Mouse (Mus musculus) C2C12 (cell line): ENCODE results near the gene Rnf17. TPM values are rescaled to one million over a fixed set of nuclear protein-coding genes. Genes with fewer than 3 reads are reported as not detected.

Source experiments
- H3K27me3 ChIP-seq: one replicate; pipeline ENCODE4 v1.6.1; 2011; ENCODE audit not compliant: control insufficient read depth, insufficient read depth, insufficient read length
- H3K36me3 ChIP-seq: one replicate; pipeline ENCODE4 v1.6.1; 2011; ENCODE audit not compliant: control insufficient read depth, insufficient read depth
- H3K4me3 ChIP-seq: one replicate; pipeline ENCODE4 v1.5.1; 2011; ENCODE audit warnings: mild to moderate bottlenecking, control low read depth; ENCODE audit not compliant: poor library complexity, insufficient read depth, severe bottlenecking
- H3K79me2 ChIP-seq: one replicate; pipeline ENCODE4 v1.6.1; 2011; ENCODE audit not compliant: control insufficient read depth, insufficient read depth
- H3K79me3 ChIP-seq: one replicate; pipeline ENCODE4 v1.6.1; 2011; ENCODE audit warnings: low read depth, control low read depth
- H3ac ChIP-seq: one replicate; pipeline ENCODE3; 2011; ENCODE audit warnings: low read depth; ENCODE audit not compliant: control insufficient read depth, insufficient read length
- CEBPB ChIP-seq: IDR thresholded peaks from one replicate; pipeline ENCODE4 v1.6.1; 2011; ENCODE audit warnings: low read depth, mild to moderate bottlenecking, control low read depth, moderate library complexity
- CTCF ChIP-seq: IDR thresholded peaks from one replicate; pipeline ENCODE4 v1.5.1; 2011; ENCODE audit not compliant: control insufficient read depth, insufficient read depth, insufficient read length
- FOSL1 ChIP-seq: IDR thresholded peaks from one replicate; pipeline ENCODE4 v1.8.0; 2011; ENCODE audit warnings: mild to moderate bottlenecking, low read length; ENCODE audit not compliant: poor library complexity, insufficient read depth, severe bottlenecking
- MAX ChIP-seq: IDR thresholded peaks from one replicate; pipeline ENCODE4 v1.6.1; 2011; ENCODE audit warnings: mild to moderate bottlenecking, control low read depth
- MYOD1 ChIP-seq: IDR thresholded peaks from one replicate; pipeline ENCODE4 v1.6.1; 2011; ENCODE audit warnings: low read depth; ENCODE audit not compliant: control insufficient read depth, insufficient read length
- MYOG ChIP-seq: IDR thresholded peaks from one replicate; pipeline ENCODE4 v1.6.1; 2011; ENCODE audit not compliant: control insufficient read depth, insufficient read length; ENCODE audit errors: extremely low read depth
- USF1 ChIP-seq: IDR thresholded peaks from one replicate; pipeline ENCODE4 v1.6.1; 2011; ENCODE audit warnings: low read depth, mild to moderate bottlenecking, control low read depth, moderate library complexity
- polyA plus RNA-seq: library from polyadenylated mRNA; unstranded; fragments of >200 nt; fragmentation: generic; extraction: Trizol; gene quantifications from one replicate; pipeline ENCODE4 v1.2.1, GENCODE M21; 2012; ENCODE audit warnings: missing spikeins

The Rnf17 gene
- polyA plus RNA-seq, 1 experiment, result not detected

- no peak within 1 kb of the TSS for H3K4me3 ChIP-seq
- no peak within 1 kb of the TSS for H3ac ChIP-seq
- no peaks in the 10 kb centered on the region for H3K36me3 ChIP-seq
- peaks cover 24% of the 10 kb centered on the region for H3K27me3 ChIP-seq
- H3K79me2 ChIP-seq, result no peaks in the 10 kb centered on the region
- TF ChIP-seq CEBPB (no peak), MAX (no peak)
- H3K79me3 ChIP-seq, result no peaks in the 10 kb centered on the region
Observed at GRCm38 (mm10) chr14:56364711-56365237, 37.6 kb upstream of the Rnf17 start, which contains the start of gene Atp12a. Gene Atp12a, plus strand, starts transcription at chr14:56365068.

GRCm38 (mm10) chr14:56365292-56365691 lies 37.1 kb upstream of the Rnf17 start:
- no peaks in the 10 kb centered on the region for H3K79me2 ChIP-seq
- TF ChIP-seq USF1 (no peak), MYOG (no peak), MAX (no peak), FOSL1 (no peak), CEBPB (no peak), MYOD1 (no peak), CTCF (no peak)
- H3ac ChIP-seq, result no peak overlapping the region
- no peak overlapping the region for H3K4me3 ChIP-seq
- H3K27me3 ChIP-seq, result peaks cover 21% of the 10 kb centered on the region
- H3K36me3 ChIP-seq, result no peaks in the 10 kb centered on the region
- H3K79me3 ChIP-seq, result no peaks in the 10 kb centered on the region

GRCm38 (mm10) chr14:56366712-56367111 lies 35.7 kb upstream of the Rnf17 start:
- Histone ChIP-seq H3ac (no peak overlapping the region), H3K79me3 (no peaks in the 10 kb centered on the region), H3K36me3 (no peaks in the 10 kb centered on the region), H3K79me2 (no peaks in the 10 kb centered on the region), H3K4me3 (no peak overlapping the region), H3K27me3 (peaks cover 25% of the 10 kb centered on the region)
- TF ChIP-seq MYOG, result no peak
- no peak for TF ChIP-seq CTCF
- no peak for TF ChIP-seq MYOD1
- TF ChIP-seq CEBPB, result no peak
- TF ChIP-seq MAX, result no peak
- no peak for TF ChIP-seq USF1

DNA sequence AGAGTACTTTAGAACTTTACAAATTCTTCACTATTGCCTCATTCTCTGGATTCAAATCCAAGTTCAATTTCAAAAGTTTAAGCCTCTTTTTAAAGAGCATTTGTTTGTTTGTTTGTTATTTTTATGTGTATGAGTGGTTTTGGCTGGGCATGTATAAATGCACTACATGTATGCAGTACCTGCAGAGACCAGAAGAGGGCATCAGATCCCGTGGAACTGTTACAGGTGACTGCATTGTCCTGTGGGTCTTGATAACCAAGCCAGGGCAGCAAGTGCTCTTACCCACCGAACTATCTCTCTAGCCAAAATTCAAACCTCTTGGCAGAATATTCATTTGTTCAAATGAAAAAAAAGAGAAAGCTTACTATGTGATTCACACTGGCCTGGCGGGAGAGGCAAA lies 33.5 kb upstream of the Rnf17 start:
- no peaks in the 10 kb centered on the region for H3K79me2 ChIP-seq
- no peak overlapping the region for H3K4me3 ChIP-seq
- no peak for TF ChIP-seq FOSL1
- TF ChIP-seq MYOG, result no peak
- TF ChIP-seq CTCF, result no peak
- no peak for TF ChIP-seq MAX
- TF ChIP-seq CEBPB, result no peak
- TF ChIP-seq MYOD1, result no peak
- no peak for TF ChIP-seq USF1
- no peaks in the 10 kb centered on the region for H3K36me3 ChIP-seq
- H3K79me3 ChIP-seq, result no peaks in the 10 kb centered on the region
- peaks cover 27% of the 10 kb centered on the region for H3K27me3 ChIP-seq
- no peak overlapping the region for H3ac ChIP-seq

DNA sequence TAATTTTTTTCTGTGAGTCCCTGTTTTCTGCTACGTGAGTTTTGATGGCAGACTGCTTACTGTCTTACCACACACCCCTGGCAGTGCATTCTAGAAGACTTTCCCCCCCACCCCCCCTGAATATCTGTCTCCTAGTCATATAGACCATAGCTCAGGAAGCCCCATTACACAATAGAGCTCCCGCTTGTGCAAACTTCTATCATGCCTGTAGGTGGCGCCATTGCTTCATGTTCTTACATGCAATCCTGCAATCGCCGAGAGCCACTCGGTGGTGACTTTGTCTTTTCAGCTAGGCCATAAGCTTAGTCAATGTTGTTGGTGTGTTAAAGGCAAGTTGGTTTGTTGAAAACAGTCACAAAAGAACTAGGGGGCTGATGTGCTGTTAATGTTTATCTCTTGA lies 26.6 kb upstream of the Rnf17 start:
- peaks cover 10% of the 10 kb centered on the region for H3K27me3 ChIP-seq
- TF ChIP-seq CTCF, result peak; percentile 61
- TF ChIP-seq CEBPB, result peak; percentile 64
- TF ChIP-seq MYOD1, result no peak
- TF ChIP-seq MAX, result no peak
- no peaks in the 10 kb centered on the region for H3K36me3 ChIP-seq
- no peaks in the 10 kb centered on the region for H3K79me2 ChIP-seq
- no peaks in the 10 kb centered on the region for H3K79me3 ChIP-seq
- H3ac ChIP-seq, result no peak overlapping the region
- H3K4me3 ChIP-seq, result no peak overlapping the region

DNA sequence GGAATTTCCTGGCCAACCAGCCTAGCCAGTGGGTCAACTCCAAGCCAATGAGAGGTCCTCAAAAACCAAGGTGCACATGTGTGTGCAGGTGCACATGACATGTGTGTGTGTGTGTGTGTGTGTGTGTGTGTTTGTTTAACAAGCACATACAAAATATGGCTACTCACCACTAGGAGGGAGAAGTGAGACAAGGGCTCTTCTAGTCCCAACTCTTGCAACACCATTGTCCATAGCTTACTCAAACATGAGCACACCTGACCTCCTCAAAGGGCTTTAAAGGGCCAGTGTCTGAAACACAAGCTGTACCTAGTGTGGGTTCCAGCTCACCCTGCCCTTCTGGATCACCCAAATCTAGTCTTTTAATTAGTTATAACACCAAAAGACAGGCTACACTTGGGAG lies 24.6 kb upstream of the Rnf17 start:
- H3K79me3 ChIP-seq, result no peaks in the 10 kb centered on the region
- no peak overlapping the region for H3K4me3 ChIP-seq
- H3K36me3 ChIP-seq, result no peaks in the 10 kb centered on the region
- TF ChIP-seq FOSL1 (no peak), MAX (no peak), CTCF (no peak), MYOD1 (no peak), MYOG (no peak), CEBPB (no peak), USF1 (no peak)
- H3ac ChIP-seq, result no peak overlapping the region
- H3K79me2 ChIP-seq, result no peaks in the 10 kb centered on the region
- peaks cover 7% of the 10 kb centered on the region for H3K27me3 ChIP-seq
